Mouse (Mus musculus): Measurements from ENCODE around the gene Cdkal1. TPM values are rescaled to one million over a fixed set of nuclear protein-coding genes. Genes with fewer than 3 reads are reported as not detected.

Gene Cdkal1
- polyA plus RNA-seq, 1 experiment = 0.55 TPM

GRCm38 (mm10) chr13:29317703-29318102 lies 537.8 kb downstream of the Cdkal1 start:
- no peaks in the 10 kb centered on the region for H3K4me1 ChIP-seq (ENCODE audit: control insufficient read depth, insufficient read depth, insufficient read length, low read length)
- WGBS = 92% methylated on average over 1 of the region's 1 CpGs
- TF ChIP-seq POLR2A (IDR thresholded peaks at IDR 0.05; ENCODE audit: low read depth, low read length) (no peak), CTCF (IDR thresholded peaks at IDR 0.05; ENCODE audit: extremely low read depth, insufficient read length, insufficient replicate concordance, low read depth, low read length) (no peak)
- no peaks in the 10 kb centered on the region for H3K36me3 ChIP-seq (ENCODE audit: control insufficient read depth, insufficient read depth, low read length)
- H3K27me3 ChIP-seq (ENCODE audit: control insufficient read depth, insufficient read depth, low read length) = no peaks in the 10 kb centered on the region
- H3K4me3 ChIP-seq (ENCODE audit: low read depth, low read length) = no peak overlapping the region
- H3K27ac ChIP-seq (ENCODE audit: insufficient read depth, low read depth, low read length) = no peak overlapping the region

- H3K4me1 ChIP-seq (ENCODE audit: control insufficient read depth, insufficient read depth, insufficient read length, low read length) = no peaks in the 10 kb centered on the region
- 93% methylated on average over 5 of the region's 5 CpGs for WGBS
- no peak for TF ChIP-seq POLR2A (IDR thresholded peaks at IDR 0.05; ENCODE audit: low read depth, low read length)
- TF ChIP-seq CTCF (IDR thresholded peaks at IDR 0.05; ENCODE audit: extremely low read depth, insufficient read length, insufficient replicate concordance, low read depth, low read length) = no peak
- H3K4me3 ChIP-seq (ENCODE audit: low read depth, low read length) = no peak overlapping the region
- H3K36me3 ChIP-seq (ENCODE audit: control insufficient read depth, insufficient read depth, low read length) = no peaks in the 10 kb centered on the region
- no peaks in the 10 kb centered on the region for H3K27me3 ChIP-seq (ENCODE audit: control insufficient read depth, insufficient read depth, low read length)
- no peak overlapping the region for H3K27ac ChIP-seq (ENCODE audit: insufficient read depth, low read depth, low read length)
Observed at GRCm38 (mm10) chr13:29316271-29316670, 539.2 kb downstream of the Cdkal1 start.

DNA sequence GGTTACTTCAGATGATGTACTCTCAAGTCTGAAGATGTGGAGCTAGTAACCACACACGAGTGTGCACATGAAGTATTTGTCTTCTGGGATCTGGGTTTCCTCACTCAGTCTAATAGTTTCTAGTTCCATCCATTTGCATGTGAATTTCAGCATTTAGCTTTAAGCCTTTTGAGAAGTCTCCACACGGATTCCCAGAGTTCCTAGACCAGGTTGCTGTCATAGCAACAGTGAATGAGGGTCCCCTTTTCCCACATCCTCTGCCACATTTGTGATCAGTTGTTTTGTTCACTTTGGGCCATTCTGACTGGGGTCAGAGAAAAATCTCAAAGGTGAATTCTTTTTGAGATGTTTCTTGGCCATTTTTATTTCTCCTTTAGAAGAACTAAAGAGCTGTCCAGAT lies 543.4 kb downstream of the Cdkal1 start:
- TF ChIP-seq CTCF (IDR thresholded peaks at IDR 0.05; ENCODE audit: extremely low read depth, insufficient read length, insufficient replicate concordance, low read depth, low read length) (no peak), POLR2A (IDR thresholded peaks at IDR 0.05; ENCODE audit: low read depth, low read length) (no peak)
- H3K4me3 ChIP-seq (ENCODE audit: low read depth, low read length) = no peak overlapping the region
- no peak overlapping the region for H3K27ac ChIP-seq (ENCODE audit: insufficient read depth, low read depth, low read length)
- no peaks in the 10 kb centered on the region for H3K36me3 ChIP-seq (ENCODE audit: control insufficient read depth, insufficient read depth, low read length)
- no peaks in the 10 kb centered on the region for H3K27me3 ChIP-seq (ENCODE audit: control insufficient read depth, insufficient read depth, low read length)
- WGBS = 77% methylated on average over 2 of the region's 2 CpGs
- no peaks in the 10 kb centered on the region for H3K4me1 ChIP-seq (ENCODE audit: control insufficient read depth, insufficient read depth, insufficient read length, low read length)

DNA sequence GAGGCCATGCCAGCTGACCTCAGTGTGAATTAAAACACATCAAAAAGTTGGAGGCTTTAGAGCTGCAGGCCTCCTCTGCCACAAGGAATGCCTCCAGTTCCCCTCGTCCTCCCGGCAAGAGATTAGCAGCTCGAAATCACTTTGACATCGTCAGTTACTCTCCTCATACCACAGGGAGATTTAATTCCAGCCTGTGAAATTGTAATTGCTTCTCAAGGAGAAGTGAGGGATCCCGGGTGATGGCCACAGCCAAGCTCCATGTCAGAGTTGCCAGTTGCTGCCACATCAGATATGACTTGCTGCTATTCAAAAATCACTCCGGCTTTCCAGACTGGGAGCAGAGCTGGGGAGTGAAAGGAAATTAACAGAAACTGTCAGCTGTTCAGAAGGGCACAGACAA lies 548.1 kb downstream of the Cdkal1 start:
- Histone ChIP-seq H3K27me3 (ENCODE audit: control insufficient read depth, insufficient read depth, low read length) (no peaks in the 10 kb centered on the region), H3K36me3 (ENCODE audit: control insufficient read depth, insufficient read depth, low read length) (no peaks in the 10 kb centered on the region), H3K4me3 (ENCODE audit: low read depth, low read length) (no peak overlapping the region), H3K27ac (ENCODE audit: insufficient read depth, low read depth, low read length) (no peak overlapping the region), H3K4me1 (ENCODE audit: control insufficient read depth, insufficient read depth, insufficient read length, low read length) (no peaks in the 10 kb centered on the region)
- WGBS = 71% methylated on average over 6 of the region's 6 CpGs
- TF ChIP-seq CTCF (IDR thresholded peaks at IDR 0.05; ENCODE audit: extremely low read depth, insufficient read length, insufficient replicate concordance, low read depth, low read length) = no peak
- no peak for TF ChIP-seq POLR2A (IDR thresholded peaks at IDR 0.05; ENCODE audit: low read depth, low read length)

GRCm38 (mm10) chr13:29292608-29293240 lies 562.8 kb downstream of the Cdkal1 start:
- TF ChIP-seq CTCF (IDR thresholded peaks at IDR 0.05; ENCODE audit: extremely low read depth, insufficient read length, insufficient replicate concordance, low read depth, low read length) (no peak), POLR2A (IDR thresholded peaks at IDR 0.05; ENCODE audit: low read depth, low read length) (no peak)
- H3K4me3 ChIP-seq (ENCODE audit: low read depth, low read length) = no peak overlapping the region
- no peak overlapping the region for H3K27ac ChIP-seq (ENCODE audit: insufficient read depth, low read depth, low read length)
- WGBS = 70% methylated on average over 9 of the region's 9 CpGs
- no peaks in the 10 kb centered on the region for H3K4me1 ChIP-seq (ENCODE audit: control insufficient read depth, insufficient read depth, insufficient read length, low read length)
- H3K27me3 ChIP-seq (ENCODE audit: control insufficient read depth, insufficient read depth, low read length) = no peaks in the 10 kb centered on the region
- no peaks in the 10 kb centered on the region for H3K36me3 ChIP-seq (ENCODE audit: control insufficient read depth, insufficient read depth, low read length)

GRCm38 (mm10) chr13:29290569-29290968 lies 564.9 kb downstream of the Cdkal1 start:
- WGBS = 56% methylated on average over 4 of the region's 4 CpGs
- Histone ChIP-seq H3K36me3 (ENCODE audit: control insufficient read depth, insufficient read depth, low read length) (no peaks in the 10 kb centered on the region), H3K27me3 (ENCODE audit: control insufficient read depth, insufficient read depth, low read length) (no peaks in the 10 kb centered on the region), H3K4me1 (ENCODE audit: control insufficient read depth, insufficient read depth, insufficient read length, low read length) (no peaks in the 10 kb centered on the region), H3K27ac (ENCODE audit: insufficient read depth, low read depth, low read length) (no peak overlapping the region), H3K4me3 (ENCODE audit: low read depth, low read length) (no peak overlapping the region)
- TF ChIP-seq CTCF (IDR thresholded peaks at IDR 0.05; ENCODE audit: extremely low read depth, insufficient read length, insufficient replicate concordance, low read depth, low read length) = no peak
- no peak for TF ChIP-seq POLR2A (IDR thresholded peaks at IDR 0.05; ENCODE audit: low read depth, low read length)

- H3K27me3 ChIP-seq (ENCODE audit: control insufficient read depth, insufficient read depth, low read length) = no peaks in the 10 kb centered on the region
- 45% methylated on average over 3 of the region's 3 CpGs for WGBS
- H3K4me1 ChIP-seq (ENCODE audit: control insufficient read depth, insufficient read depth, insufficient read length, low read length) = no peaks in the 10 kb centered on the region
- H3K27ac ChIP-seq (ENCODE audit: insufficient read depth, low read depth, low read length) = no peak overlapping the region
- TF ChIP-seq CTCF (IDR thresholded peaks at IDR 0.05; ENCODE audit: extremely low read depth, insufficient read length, insufficient replicate concordance, low read depth, low read length) (no peak), POLR2A (IDR thresholded peaks at IDR 0.05; ENCODE audit: low read depth, low read length) (no peak)
- H3K36me3 ChIP-seq (ENCODE audit: control insufficient read depth, insufficient read depth, low read length) = no peaks in the 10 kb centered on the region
- no peak overlapping the region for H3K4me3 ChIP-seq (ENCODE audit: low read depth, low read length)
Observed at GRCm38 (mm10) chr13:29285058-29285457, 570.4 kb downstream of the Cdkal1 start.

Data from small intestine, adult 2 months (tissue).